Mouse (Mus musculus) ES-Bruce4 (cell line): ENCODE data around the gene Tagap. TPM values are rescaled to one million over a fixed set of nuclear protein-coding genes. Genes with fewer than 3 reads are reported as not detected.

Experiments used
- H3K27ac ChIP-seq: 2 replicates; pipeline ENCODE4 v1.5.1; 2012; ENCODE audit warnings: low read length, inconsistent platforms; ENCODE audit not compliant: insufficient read depth
- H3K27me3 ChIP-seq: 2 replicates; pipeline ENCODE4 v1.6.1; 2012; ENCODE audit warnings: mild to moderate bottlenecking, low read length, inconsistent platforms; ENCODE audit not compliant: control insufficient read depth, poor library complexity, insufficient read depth, severe bottlenecking
- H3K36me3 ChIP-seq: 2 replicates; pipeline ENCODE4 v1.6.1; 2012; ENCODE audit warnings: inconsistent platforms, mild to moderate bottlenecking, low read length, moderate library complexity; ENCODE audit not compliant: control insufficient read depth, poor library complexity, insufficient read depth, severe bottlenecking
- H3K4me1 ChIP-seq: one replicate; pipeline ENCODE4 v1.8.1; 2011; ENCODE audit warnings: low read length; ENCODE audit not compliant: control insufficient read depth, insufficient read depth
- H3K4me3 ChIP-seq: 2 replicates; pipeline ENCODE4 v1.5.1; 2011; ENCODE audit warnings: low read depth, mild to moderate bottlenecking, low read length
- H3K9ac ChIP-seq: 2 replicates; pipeline ENCODE4 v1.6.1; 2012; ENCODE audit warnings: low read depth, mild to moderate bottlenecking, inconsistent platforms; ENCODE audit not compliant: poor library complexity, severe bottlenecking
- H3K9me3 ChIP-seq: replicated peaks from 2 replicates; pipeline ENCODE4 v1.6.1; 2012; ENCODE audit warnings: mild to moderate bottlenecking, low read length, inconsistent platforms; ENCODE audit not compliant: control insufficient read depth, poor library complexity, insufficient read depth, severe bottlenecking
- CTCF ChIP-seq: IDR thresholded peaks from one replicate; pipeline ENCODE4 v1.8.1; 2011; ENCODE audit warnings: low read depth, low read length
- EP300 ChIP-seq: IDR thresholded peaks from 2 replicates; pipeline ENCODE4 v1.6.1; 2011; ENCODE audit warnings: low read depth, low read length; ENCODE audit not compliant: insufficient read depth
- POLR2A ChIP-seq: IDR thresholded peaks from one replicate; pipeline ENCODE4 v1.8.1; 2011; ENCODE audit warnings: low read length; ENCODE audit not compliant: insufficient read depth
- polyA plus RNA-seq: library from polyadenylated mRNA; stranded (reverse); fragments of >200 nt; gene quantifications from 2 replicates; pipeline ENCODE4 v1.2.4, GENCODE M21; 2011; ENCODE audit warnings: low read depth; ENCODE audit not compliant: missing spikeins, insufficient read depth, insufficient read length

Gene Tagap
- polyA plus RNA-seq, 1 experiment, result not detected

GRCm38 (mm10) chr17:7916782-7917574 is 8.8 kb upstream of the Tagap start:
- Histone ChIP-seq H3K27me3 (no peaks in the 10 kb centered on the region), H3K27ac (no peak overlapping the region)
- TF ChIP-seq EP300 (no peak), CTCF (no peak), POLR2A (no peak)

DNA sequence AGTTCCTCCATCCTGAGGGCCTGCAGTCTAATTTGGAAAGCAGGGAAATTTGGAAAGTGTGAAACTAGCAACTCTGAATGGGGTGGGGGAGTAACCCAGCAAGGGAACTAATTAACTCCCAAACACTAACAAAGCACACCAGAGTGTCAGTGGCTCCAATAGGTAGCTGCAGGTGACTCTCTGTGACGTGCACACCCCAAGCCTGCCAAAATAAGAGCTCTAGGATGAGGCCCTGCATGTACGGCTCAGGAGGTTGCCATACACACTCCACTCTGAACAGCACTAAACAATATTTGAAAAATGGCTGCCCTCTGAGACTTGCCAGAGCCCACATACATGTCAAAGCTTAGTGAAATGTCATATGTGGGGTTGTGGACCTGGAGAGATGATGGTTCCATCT is 7.4 kb upstream of the Tagap start:
- H3K4me1 ChIP-seq, result no peaks in the 10 kb centered on the region
- TF ChIP-seq POLR2A (no peak), EP300 (no peak), CTCF (no peak)
- no peak overlapping the region for H3K4me3 ChIP-seq
- H3K9me3 ChIP-seq, result no peaks in the 10 kb centered on the region; the same call in 1 of the 2 replicates
- H3K27ac ChIP-seq, result no peak overlapping the region
- H3K27me3 ChIP-seq, result no peaks in the 10 kb centered on the region
- no peak overlapping the region for H3K9ac ChIP-seq
- H3K36me3 ChIP-seq, result no peaks in the 10 kb centered on the region

More at GRCm38 (mm10) chr17:7916782-7917574, 8.8 kb upstream of the Tagap start:
- H3K4me3 ChIP-seq, result no peak overlapping the region
- no peaks in the 10 kb centered on the region; the same call in 1 of the 2 replicates for H3K9me3 ChIP-seq
- H3K36me3 ChIP-seq, result no peaks in the 10 kb centered on the region
- no peak overlapping the region for H3K9ac ChIP-seq
- no peaks in the 10 kb centered on the region for H3K4me1 ChIP-seq

DNA sequence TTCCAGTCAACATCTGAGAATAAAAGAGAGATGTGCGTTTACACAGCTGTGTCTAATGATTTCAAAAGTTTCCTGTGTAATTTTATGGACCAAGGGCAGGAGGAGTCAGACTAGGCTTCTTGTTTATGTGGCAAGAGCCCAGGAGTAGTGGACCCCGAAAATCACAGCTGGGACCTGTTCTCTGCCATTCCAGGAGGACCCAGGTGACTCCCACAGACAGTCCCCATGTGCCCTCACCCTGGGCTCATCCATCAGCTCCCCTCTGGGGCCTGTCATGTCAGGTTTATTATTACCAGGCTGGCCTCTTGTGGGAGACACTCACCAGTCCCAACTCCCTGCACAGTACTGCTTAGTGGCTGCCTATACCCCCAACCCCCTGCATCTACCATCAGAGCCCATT is 6.6 kb upstream of the Tagap start:
- H3K27ac ChIP-seq, result no peak overlapping the region
- no peaks in the 10 kb centered on the region for H3K9me3 ChIP-seq
- no peaks in the 10 kb centered on the region for H3K4me1 ChIP-seq
- TF ChIP-seq CTCF (no peak), EP300 (no peak), POLR2A (no peak)
- H3K27me3 ChIP-seq, result no peaks in the 10 kb centered on the region
- H3K4me3 ChIP-seq, result no peak overlapping the region
- no peak overlapping the region for H3K9ac ChIP-seq
- H3K36me3 ChIP-seq, result no peaks in the 10 kb centered on the region

DNA sequence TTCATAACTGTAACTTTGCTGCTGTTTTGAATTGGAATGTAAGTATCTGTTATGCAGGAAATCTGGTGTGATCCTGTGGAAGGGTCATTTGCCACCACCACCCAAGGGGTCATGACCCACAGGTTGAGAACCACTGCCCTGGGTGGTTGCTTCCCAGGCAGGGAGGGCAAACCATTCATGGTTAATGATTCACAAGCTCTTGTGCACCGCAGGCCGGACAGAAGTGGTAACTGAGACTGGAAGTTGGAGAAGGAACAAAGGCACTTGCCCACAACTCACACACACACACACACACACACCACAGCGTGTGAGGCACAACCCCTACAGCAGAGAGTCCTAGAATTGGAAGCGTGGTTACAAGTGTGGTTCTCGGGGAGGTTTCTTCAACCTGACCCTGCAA is 3.2 kb upstream of the Tagap start:
- H3K27me3 ChIP-seq, result no peaks in the 10 kb centered on the region
- TF ChIP-seq CTCF, result no peak
- TF ChIP-seq POLR2A, result no peak
- no peak for TF ChIP-seq EP300

GRCm38 (mm10) chr17:7924185-7924725 is 1.5 kb upstream of the Tagap start:
- Histone ChIP-seq H3K36me3 (no peaks in the 10 kb centered on the region), H3K27me3 (no peaks in the 10 kb centered on the region), H3K27ac (no peak overlapping the region), H3K9ac (no peak overlapping the region), H3K9me3 (no peaks in the 10 kb centered on the region), H3K4me1 (no peaks in the 10 kb centered on the region), H3K4me3 (no peak overlapping the region)
- TF ChIP-seq EP300 (no peak), CTCF (no peak), POLR2A (no peak)

More for the DNA sequence above, 3.2 kb upstream of the Tagap start:
- no peak overlapping the region for H3K9ac ChIP-seq
- H3K9me3 ChIP-seq, result no peaks in the 10 kb centered on the region
- no peak overlapping the region for H3K4me3 ChIP-seq
- H3K36me3 ChIP-seq, result no peaks in the 10 kb centered on the region
- H3K4me1 ChIP-seq, result no peaks in the 10 kb centered on the region
- no peak overlapping the region for H3K27ac ChIP-seq
